Mouse (Mus musculus) ES-Bruce4 (cell line): ENCODE data around the gene Tnfsf11. TPM values are rescaled to one million over a fixed set of nuclear protein-coding genes. Genes with fewer than 3 reads are reported as not detected.

Source experiments
- H3K27ac ChIP-seq: 2 replicates; pipeline ENCODE4 v1.5.1; 2012; ENCODE audit warnings: low read length, inconsistent platforms; ENCODE audit not compliant: insufficient read depth
- H3K27me3 ChIP-seq: 2 replicates; pipeline ENCODE4 v1.6.1; 2012; ENCODE audit warnings: mild to moderate bottlenecking, low read length, inconsistent platforms; ENCODE audit not compliant: control insufficient read depth, poor library complexity, insufficient read depth, severe bottlenecking
- H3K36me3 ChIP-seq: 2 replicates; pipeline ENCODE4 v1.6.1; 2012; ENCODE audit warnings: inconsistent platforms, mild to moderate bottlenecking, low read length, moderate library complexity; ENCODE audit not compliant: control insufficient read depth, poor library complexity, insufficient read depth, severe bottlenecking
- H3K4me1 ChIP-seq: one replicate; pipeline ENCODE4 v1.8.1; 2011; ENCODE audit warnings: low read length; ENCODE audit not compliant: control insufficient read depth, insufficient read depth
- H3K4me3 ChIP-seq: 2 replicates; pipeline ENCODE4 v1.5.1; 2011; ENCODE audit warnings: low read depth, mild to moderate bottlenecking, low read length
- H3K9ac ChIP-seq: 2 replicates; pipeline ENCODE4 v1.6.1; 2012; ENCODE audit warnings: low read depth, mild to moderate bottlenecking, inconsistent platforms; ENCODE audit not compliant: poor library complexity, severe bottlenecking
- H3K9me3 ChIP-seq: replicated peaks from 2 replicates; pipeline ENCODE4 v1.6.1; 2012; ENCODE audit warnings: mild to moderate bottlenecking, low read length, inconsistent platforms; ENCODE audit not compliant: control insufficient read depth, poor library complexity, insufficient read depth, severe bottlenecking
- CTCF ChIP-seq: IDR thresholded peaks from one replicate; pipeline ENCODE4 v1.8.1; 2011; ENCODE audit warnings: low read depth, low read length
- EP300 ChIP-seq: IDR thresholded peaks from 2 replicates; pipeline ENCODE4 v1.6.1; 2011; ENCODE audit warnings: low read depth, low read length; ENCODE audit not compliant: insufficient read depth
- POLR2A ChIP-seq: IDR thresholded peaks from one replicate; pipeline ENCODE4 v1.8.1; 2011; ENCODE audit warnings: low read length; ENCODE audit not compliant: insufficient read depth
- polyA plus RNA-seq: library from polyadenylated mRNA; stranded (reverse); fragments of >200 nt; gene quantifications from 2 replicates; pipeline ENCODE4 v1.2.4, GENCODE M21; 2011; ENCODE audit warnings: low read depth; ENCODE audit not compliant: missing spikeins, insufficient read depth, insufficient read length

Gene Tnfsf11
- polyA plus RNA-seq, 1 experiment: 0.36 TPM

DNA sequence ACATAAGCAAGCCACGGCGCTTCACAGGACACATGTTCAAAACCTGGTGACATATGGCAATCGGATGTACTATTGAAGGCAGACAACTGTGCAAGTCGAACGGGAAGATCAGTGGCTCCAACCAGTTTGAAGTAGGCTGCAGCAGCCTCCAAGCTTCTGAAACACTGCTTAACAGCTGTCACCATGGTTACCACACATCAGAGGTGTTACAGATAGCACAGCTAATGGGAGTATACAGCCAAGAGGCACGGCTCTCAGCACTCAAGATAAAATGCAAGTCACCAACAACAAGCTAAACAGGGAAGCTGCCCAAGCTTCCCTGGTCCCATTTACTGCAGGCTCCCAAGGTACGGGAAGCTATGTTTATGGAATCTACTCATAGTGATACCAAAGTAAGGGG, 46.6 kb downstream of the Tnfsf11 start:
- H3K4me3 ChIP-seq: no peak overlapping the region
- H3K27ac ChIP-seq: no peak overlapping the region
- TF ChIP-seq EP300: no peak
- TF ChIP-seq POLR2A: no peak
- no peak for TF ChIP-seq CTCF
- no peaks in the 10 kb centered on the region for H3K27me3 ChIP-seq
- no peaks in the 10 kb centered on the region for H3K9me3 ChIP-seq
- no peaks in the 10 kb centered on the region for H3K4me1 ChIP-seq
- no peak overlapping the region for H3K9ac ChIP-seq
- H3K36me3 ChIP-seq: no peaks in the 10 kb centered on the region

- no peaks in the 10 kb centered on the region for H3K9me3 ChIP-seq
- no peak overlapping the region for H3K9ac ChIP-seq
- H3K36me3 ChIP-seq: no peaks in the 10 kb centered on the region
- no peak overlapping the region for H3K27ac ChIP-seq
- H3K4me3 ChIP-seq: no peak overlapping the region
- no peaks in the 10 kb centered on the region for H3K4me1 ChIP-seq
- TF ChIP-seq EP300: no peak
- TF ChIP-seq POLR2A: no peak
- H3K27me3 ChIP-seq: no peaks in the 10 kb centered on the region
Measured at GRCm38 (mm10) chr14:78254017-78254416, 53.8 kb downstream of the Tnfsf11 start.

GRCm38 (mm10) chr14:78246601-78247000, 61.2 kb downstream of the Tnfsf11 start:
- H3K4me3 ChIP-seq: no peak overlapping the region
- no peaks in the 10 kb centered on the region for H3K27me3 ChIP-seq
- TF ChIP-seq EP300: no peak
- no peak for TF ChIP-seq CTCF
- no peak for TF ChIP-seq POLR2A
- H3K9me3 ChIP-seq: no peaks in the 10 kb centered on the region
- no peaks in the 10 kb centered on the region for H3K36me3 ChIP-seq
- H3K9ac ChIP-seq: no peak overlapping the region
- no peak overlapping the region for H3K27ac ChIP-seq
- no peaks in the 10 kb centered on the region for H3K4me1 ChIP-seq

- H3K9ac ChIP-seq: no peak overlapping the region
- TF ChIP-seq POLR2A: no peak
- TF ChIP-seq CTCF: no peak
- TF ChIP-seq EP300: no peak
- H3K4me1 ChIP-seq: no peaks in the 10 kb centered on the region
- no peaks in the 10 kb centered on the region for H3K36me3 ChIP-seq
- no peak overlapping the region for H3K27ac ChIP-seq
- no peaks in the 10 kb centered on the region for H3K9me3 ChIP-seq
- no peaks in the 10 kb centered on the region for H3K27me3 ChIP-seq
- no peak overlapping the region for H3K4me3 ChIP-seq
Measured at GRCm38 (mm10) chr14:78244811-78245210, 63.0 kb downstream of the Tnfsf11 start.

- Histone ChIP-seq H3K9ac (no peak overlapping the region), H3K9me3 (no peaks in the 10 kb centered on the region), H3K4me3 (no peak overlapping the region), H3K36me3 (no peaks in the 10 kb centered on the region), H3K27me3 (no peaks in the 10 kb centered on the region), H3K4me1 (no peaks in the 10 kb centered on the region), H3K27ac (no peak overlapping the region)
- TF ChIP-seq POLR2A: no peak
- no peak for TF ChIP-seq EP300
- TF ChIP-seq CTCF: no peak
Measured at GRCm38 (mm10) chr14:78239346-78239745, 68.5 kb downstream of the Tnfsf11 start.

DNA sequence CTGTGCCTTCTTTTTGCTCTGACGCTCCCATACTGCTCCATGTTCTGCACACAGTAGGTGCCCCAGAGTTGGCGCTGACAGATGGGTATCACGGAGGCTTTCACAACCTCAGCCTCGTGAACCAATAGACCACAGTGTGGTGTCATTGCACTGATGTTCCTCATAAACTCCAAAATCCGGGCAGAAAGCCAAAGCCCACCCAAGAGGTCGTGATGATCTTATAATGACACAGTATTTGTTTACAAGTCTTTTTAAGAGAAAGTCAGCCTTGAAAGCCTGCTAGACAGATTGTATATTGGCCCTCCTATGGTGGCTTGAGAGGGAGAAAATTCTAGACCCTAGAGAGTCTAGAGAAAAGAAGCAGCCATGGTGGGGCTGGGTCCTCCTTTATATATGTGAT, 70.6 kb downstream of the Tnfsf11 start:
- H3K4me1 ChIP-seq: no peaks in the 10 kb centered on the region
- H3K9me3 ChIP-seq: no peaks in the 10 kb centered on the region
- no peak overlapping the region for H3K27ac ChIP-seq
- no peaks in the 10 kb centered on the region for H3K36me3 ChIP-seq
- H3K9ac ChIP-seq: no peak overlapping the region
- H3K27me3 ChIP-seq: no peaks in the 10 kb centered on the region
- H3K4me3 ChIP-seq: no peak overlapping the region
- TF ChIP-seq CTCF: no peak
- TF ChIP-seq POLR2A: no peak
- TF ChIP-seq EP300: no peak
